Mouse (Mus musculus) cerebellum, postnatal 4 days (tissue): Measurements from ENCODE around the gene Zranb3.
A peak's percentile ranks its signal among the peaks of the same experiment; 100 is the strongest.
"Not testable (repeated sequence)": the region's sequence is repeated elsewhere in the genome, so short reads cannot be mapped to it uniquely, and the experiment has no call there.

Source experiments
- DNase-seq, 2 experiments: peaks; one replicate each; pipeline ENCODE4 v3.0.0; 2022; ENCODE audit warnings: low spot score in 2 of 2, mixed read lengths in 1 of 2

Gene Zranb3

GRCm38 (mm10) chr1:128102641-128103461 is at the start of gene Zranb3, which contains the start of gene R3hdm1:
Zranb3 (minus strand) TSS chr1:128103047.
R3hdm1 (plus strand) TSS chr1:128103301.
- peak; percentile 84 to 95 for DNase-seq

- DNase-seq, result no peak
Measured at GRCm38 (mm10) chr1:128141737-128142136, 38.9 kb upstream of the Zranb3 start.

- DNase-seq, result no peak
Measured at GRCm38 (mm10) chr1:128141039-128141438, 38.2 kb upstream of the Zranb3 start.

GRCm38 (mm10) chr1:128136222-128136621 is 33.4 kb upstream of the Zranb3 start:
- DNase-seq, result not testable (repeated sequence)

GRCm38 (mm10) chr1:128120913-128121627 is 18.2 kb upstream of the Zranb3 start:
- DNase-seq, result no peak

- DNase-seq, result peak in 1 of 2 experiments; percentile 34
Measured at GRCm38 (mm10) chr1:128103520-128104088, 757 bp upstream of the Zranb3 start.

- peak in 1 of 2 experiments; percentile 19 for DNase-seq
Measured at GRCm38 (mm10) chr1:128102251-128102640, 601 bp downstream of the Zranb3 start.

- no peak for DNase-seq
Measured at GRCm38 (mm10) chr1:128098309-128098708, 4.5 kb downstream of the Zranb3 start.

- no peak for DNase-seq
Measured at GRCm38 (mm10) chr1:128094686-128095085, 8.2 kb downstream of the Zranb3 start.

GRCm38 (mm10) chr1:128082800-128083199 is 20.0 kb downstream of the Zranb3 start:
- peak in 1 of 2 experiments; percentile 25 for DNase-seq

- no peak for DNase-seq
Measured at GRCm38 (mm10) chr1:128081873-128082272, 21.0 kb downstream of the Zranb3 start.

GRCm38 (mm10) chr1:128080936-128081696 is 21.7 kb downstream of the Zranb3 start:
- no peak for DNase-seq

- DNase-seq, result no peak
Measured at GRCm38 (mm10) chr1:128078646-128079045, 24.2 kb downstream of the Zranb3 start.

GRCm38 (mm10) chr1:128077788-128078187 is 25.1 kb downstream of the Zranb3 start:
- no peak for DNase-seq

GRCm38 (mm10) chr1:128076791-128077479 is 25.9 kb downstream of the Zranb3 start:
- no peak for DNase-seq

GRCm38 (mm10) chr1:128073051-128073450 is 29.8 kb downstream of the Zranb3 start:
- no peak for DNase-seq

GRCm38 (mm10) chr1:128070003-128070402 is 32.8 kb downstream of the Zranb3 start:
- no peak for DNase-seq

GRCm38 (mm10) chr1:128068945-128069397 is 33.9 kb downstream of the Zranb3 start:
- no peak for DNase-seq

- DNase-seq, result no peak
Measured at GRCm38 (mm10) chr1:128064716-128065115, 38.1 kb downstream of the Zranb3 start.

GRCm38 (mm10) chr1:128062167-128062566 is 40.7 kb downstream of the Zranb3 start:
- DNase-seq, result no peak

- DNase-seq, result no peak
Measured at GRCm38 (mm10) chr1:128061401-128061800, 41.4 kb downstream of the Zranb3 start.
